Mouse (Mus musculus): ENCODE data around the gene Acvrl1.

Acvrl1 gene

DNA sequence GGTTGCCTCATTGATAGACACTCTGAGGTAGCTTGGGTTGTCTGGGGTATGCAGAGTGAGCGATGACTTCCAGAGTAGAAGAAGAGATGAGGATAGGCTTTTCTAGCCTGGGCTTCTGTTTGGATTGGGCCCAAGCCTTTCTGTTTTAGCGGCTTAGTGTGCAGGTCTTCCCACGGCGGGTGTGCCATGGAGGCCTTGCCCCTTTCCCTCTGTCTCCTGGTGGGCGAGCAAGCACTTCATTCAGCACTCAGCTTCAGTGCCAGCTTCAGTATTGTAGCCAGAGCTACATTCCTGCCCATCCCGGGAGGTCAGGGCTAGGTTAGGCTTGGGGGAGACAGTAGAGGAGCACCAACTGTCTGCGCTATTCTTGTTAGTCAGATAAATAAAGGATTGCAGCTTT is 64.3 kb downstream of the Acvrl1 start:
- DNase-seq, result no peak

DNA sequence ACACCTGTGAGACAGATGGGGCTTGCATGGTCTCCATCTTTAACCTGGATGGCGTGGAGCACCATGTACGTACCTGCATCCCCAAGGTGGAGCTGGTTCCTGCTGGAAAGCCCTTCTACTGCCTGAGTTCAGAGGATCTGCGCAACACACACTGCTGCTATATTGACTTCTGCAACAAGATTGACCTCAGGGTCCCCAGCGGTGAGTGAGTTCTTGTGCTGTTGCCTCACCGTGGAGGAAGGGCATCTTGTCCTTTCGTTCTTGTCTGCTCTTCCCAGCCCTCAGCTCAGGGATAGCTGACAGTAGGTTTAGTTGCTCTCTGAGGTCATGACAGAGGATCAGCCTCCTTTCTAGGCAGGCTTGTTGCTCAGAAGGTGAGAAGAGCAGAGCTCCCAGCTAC is 65.6 kb downstream of the Acvrl1 start:
- no peak for DNase-seq
